Mouse (Mus musculus): ENCODE results near the gene Mtss1l.

Gene Mtss1l

GRCm38 (mm10) chr8:110738591-110739195 lies 17.4 kb downstream of the Mtss1l start:
- DNase-seq (ENCODE audit: low spot score in 2 of 2) = no peak

- no peak for DNase-seq (ENCODE audit: low spot score in 2 of 2)
These were observed 19.4 kb downstream of the Mtss1l start for GRCm38 (mm10) chr8:110740629-110741175.

- DNase-seq (ENCODE audit: low spot score in 2 of 2) = no peak
These were observed 20.7 kb downstream of the Mtss1l start for GRCm38 (mm10) chr8:110741816-110742451.

GRCm38 (mm10) chr8:110742452-110742818 lies 21.2 kb downstream of the Mtss1l start:
- no peak for DNase-seq (ENCODE audit: low spot score in 2 of 2)

- DNase-seq (ENCODE audit: low spot score in 2 of 2) = no peak
These were observed 23.9 kb downstream of the Mtss1l start for GRCm38 (mm10) chr8:110745162-110745561.

- DNase-seq (ENCODE audit: low spot score in 2 of 2) = no peak
These were observed 25.4 kb downstream of the Mtss1l start for GRCm38 (mm10) chr8:110746661-110747060.

- DNase-seq (ENCODE audit: low spot score in 2 of 2) = no peak
These were observed 28.4 kb downstream of the Mtss1l start for GRCm38 (mm10) chr8:110749500-110750170.

- no peak for DNase-seq (ENCODE audit: low spot score in 2 of 2)
These were observed 29.0 kb downstream of the Mtss1l start for GRCm38 (mm10) chr8:110750269-110750668.

- no peak for DNase-seq (ENCODE audit: low spot score in 2 of 2)
These were observed 30.2 kb downstream of the Mtss1l start for GRCm38 (mm10) chr8:110751490-110751889.

GRCm38 (mm10) chr8:110754713-110755112 lies 33.4 kb downstream of the Mtss1l start:
- DNase-seq (ENCODE audit: low spot score in 2 of 2) = no peak

GRCm38 (mm10) chr8:110755511-110756170 lies 34.4 kb downstream of the Mtss1l start:
- no peak for DNase-seq (ENCODE audit: low spot score in 2 of 2)

GRCm38 (mm10) chr8:110756196-110756595 lies 34.9 kb downstream of the Mtss1l start:
- no peak for DNase-seq (ENCODE audit: low spot score in 2 of 2)

- no peak for DNase-seq (ENCODE audit: low spot score in 2 of 2)
These were observed 39.1 kb downstream of the Mtss1l start for GRCm38 (mm10) chr8:110760280-110760940.

- DNase-seq (ENCODE audit: low spot score in 2 of 2) = no peak
These were observed 39.9 kb downstream of the Mtss1l start for GRCm38 (mm10) chr8:110761185-110761584.

- DNase-seq (ENCODE audit: low spot score in 2 of 2) = no peak
These were observed 40.7 kb downstream of the Mtss1l start for GRCm38 (mm10) chr8:110761988-110762387.

GRCm38 (mm10) chr8:110764671-110765070 lies 43.4 kb downstream of the Mtss1l start:
- DNase-seq (ENCODE audit: low spot score in 2 of 2) = no peak

- no peak for DNase-seq (ENCODE audit: low spot score in 2 of 2)
These were observed 46.0 kb downstream of the Mtss1l start for GRCm38 (mm10) chr8:110767261-110767660.

GRCm38 (mm10) chr8:110772452-110772851 lies 51.2 kb downstream of the Mtss1l start:
- DNase-seq (ENCODE audit: low spot score in 2 of 2) = no peak

- no peak for DNase-seq (ENCODE audit: low spot score in 2 of 2)
These were observed 52.8 kb downstream of the Mtss1l start for GRCm38 (mm10) chr8:110774047-110774446.

- DNase-seq (ENCODE audit: low spot score in 2 of 2) = no peak
These were observed 53.4 kb downstream of the Mtss1l start for GRCm38 (mm10) chr8:110774725-110775124.

GRCm38 (mm10) chr8:110775316-110775715 lies 54.0 kb downstream of the Mtss1l start:
- DNase-seq (ENCODE audit: low spot score in 2 of 2) = no peak

- DNase-seq (ENCODE audit: low spot score in 2 of 2) = no peak
These were observed 54.4 kb downstream of the Mtss1l start for GRCm38 (mm10) chr8:110775721-110776120.

Measured in urinary bladder, adult 18-20 months (tissue).